Mouse (Mus musculus) C2C12 (cell line): ENCODE data around the gene Kif3c.
A peak's percentile ranks its signal among the peaks of the same experiment; 100 is the strongest.

Experiments used
- CTCF ChIP-seq: IDR thresholded peaks from one replicate; pipeline ENCODE4 v1.5.1; 2011; ENCODE audit not compliant: control insufficient read depth, insufficient read depth, insufficient read length
- MAX ChIP-seq: IDR thresholded peaks from one replicate; pipeline ENCODE4 v1.6.1; 2011; ENCODE audit warnings: mild to moderate bottlenecking, control low read depth
- USF1 ChIP-seq: IDR thresholded peaks from one replicate; pipeline ENCODE4 v1.6.1; 2011; ENCODE audit warnings: low read depth, mild to moderate bottlenecking, control low read depth, moderate library complexity

DNA sequence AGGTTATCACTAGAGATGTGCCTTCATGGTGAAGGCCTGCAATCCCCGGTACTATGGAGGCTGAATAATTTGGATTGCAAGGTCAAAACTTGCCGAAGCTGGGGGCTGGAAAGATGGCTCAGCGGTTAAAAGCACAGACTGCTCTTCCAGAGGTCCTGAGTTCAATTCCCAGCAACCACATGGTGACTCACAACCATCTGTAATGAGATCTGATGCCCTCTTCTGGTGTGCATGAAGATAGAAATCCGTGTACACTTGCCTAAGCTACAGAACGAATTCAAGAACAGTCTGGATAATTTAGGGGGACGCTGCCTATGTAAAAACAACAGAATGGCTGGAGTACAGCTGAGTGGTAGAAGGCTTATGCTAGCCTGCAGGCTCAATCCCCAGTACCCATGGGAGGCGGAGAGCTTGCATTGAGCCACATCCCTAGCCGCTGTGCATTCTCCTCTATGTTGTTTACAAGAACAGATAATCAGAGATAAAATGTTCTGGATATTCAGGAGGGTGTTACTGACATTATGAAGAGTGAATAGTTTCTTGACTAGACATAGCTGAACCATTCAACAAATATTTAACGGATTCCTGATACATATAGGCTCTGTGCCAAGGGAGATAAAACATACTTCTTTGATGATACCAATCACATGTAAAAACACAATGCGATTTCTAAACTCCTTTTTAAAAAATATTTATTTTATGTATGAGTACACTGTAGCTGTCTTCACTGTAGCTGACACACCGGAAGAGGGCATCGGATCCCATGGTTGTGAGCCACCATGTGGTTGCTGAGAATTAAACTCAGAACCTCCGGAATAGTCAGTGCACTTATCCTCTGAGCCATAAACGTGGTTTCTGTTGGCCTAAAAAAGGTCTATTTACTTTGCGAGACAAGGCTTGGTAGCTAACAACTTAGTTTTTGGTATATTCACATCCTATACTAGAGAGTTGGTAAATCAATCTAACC is 60.7 kb downstream of the Kif3c start:
- TF ChIP-seq CTCF: no peak
- TF ChIP-seq USF1: no peak
- peak; percentile 69 for TF ChIP-seq MAX
